ENCODE assay signal across 9 mouse cellular contexts in genomic region chr1:58503134-58503533, GRCm38 (mm10). TPM values are rescaled to one million over a fixed set of nuclear protein-coding genes. Genes with fewer than 3 reads are reported as not detected.
A peak's percentile ranks its signal among the peaks of the same experiment; 100 is the strongest.
DNase-seq lines count a peak whose midpoint lies in the region; ATAC-seq and TF ChIP-seq lines count a peak whose summit lies in the region.
"Had no signal": no experiment of that assay in that cellular context is flagged by ENCODE, and none has a peak within 500 bp of the region (broad histone marks: within the 10 kb centered on the region; RNA-seq: fewer than 3 reads in every experiment).

No protein-coding gene starts in this region.

- peaks cover 10% of the 10 kb centered on the region for H3K4me1 ChIP-seq in heart, embryonic 12.5 days (replicated peaks)
- H3K4me1 ChIP-seq in heart, adult 2 months (ENCODE audit: control insufficient read depth, insufficient read depth, low read length), result 0 out of 2 replicates have a peak, but pooled peaks cover 1% of the 10 kb centered on the region
- peaks cover 26% of the 10 kb centered on the region for H3K4me1 ChIP-seq in E14TG2a.4 (replicated peaks; ENCODE audit: low read depth, low read length)
- H3K4me1 ChIP-seq in forebrain, embryonic 12.5 days, result peaks cover 21% of the 10 kb centered on the region
- H3K4me1 ChIP-seq in liver, embryonic 16.5 days (ENCODE audit: control insufficient read depth, low read depth, low read length), result peaks cover 15% of the 10 kb centered on the region

- DNase-seq in heart, adult 2 months, result no peak
- DNase-seq in layer of hippocampus, adult 11-12 months (ENCODE audit: low spot score), result no peak
- DNase-seq in gastrocnemius, postnatal 10 days, result no peak
- DNase-seq in frontal cortex, postnatal 10 days (ENCODE audit: low spot score in 2 of 2), result no peak
- DNase-seq: thymus, adult 18-20 months had no signal

- no peaks in the 10 kb centered on the region for H3K27me3 ChIP-seq in heart, embryonic 12.5 days (replicated peaks)
- no peaks in the 10 kb centered on the region for H3K27me3 ChIP-seq in heart, adult 2 months (ENCODE audit: control insufficient read depth, insufficient read depth, low read length)
- H3K27me3 ChIP-seq in E14TG2a.4 (ENCODE audit: insufficient read depth, low read length), result no peaks in the 10 kb centered on the region
- no peaks in the 10 kb centered on the region for H3K27me3 ChIP-seq in forebrain, embryonic 12.5 days
- H3K27me3 ChIP-seq in liver, embryonic 16.5 days (ENCODE audit: control insufficient read depth, insufficient read depth, low read depth, low read length), result no peaks in the 10 kb centered on the region

- no peak for TF ChIP-seq EP300 in heart, adult 2 months (IDR thresholded peaks at IDR 0.05; ENCODE audit: insufficient read depth, low read depth, low read length)

- peak overlapping the region; percentile 25 for H3K4me2 ChIP-seq in heart, embryonic 12.5 days
- H3K4me2 ChIP-seq in forebrain, embryonic 12.5 days, result peak overlapping the region; percentile 89
- peak overlapping the region; percentile 82 for H3K4me2 ChIP-seq in liver, embryonic 16.5 days (ENCODE audit: low read depth, low read length)

- intact Hi-C loops in heart, adult 2 months (cut with DNase I), result no loop called here

- TF ChIP-seq CTCF in heart, adult 2 months (IDR thresholded peaks at IDR 0.05), result no peak
- TF ChIP-seq CTCF in E14TG2a.4 (conservative IDR thresholded peaks at IDR 0.05; ENCODE audit: low read length), result no peak

- no peak overlapping the region for H3K27ac ChIP-seq in heart, embryonic 12.5 days (ENCODE audit: poor library complexity, severe bottlenecking)
- H3K27ac ChIP-seq in heart, adult 2 months, result no peak overlapping the region
- no peak overlapping the region for H3K27ac ChIP-seq in forebrain, embryonic 12.5 days
- peak overlapping the region; percentile 91 for H3K27ac ChIP-seq in liver, embryonic 16.5 days (ENCODE audit: low read length)

- H3K9me3 ChIP-seq in heart, embryonic 12.5 days (replicated peaks), result peaks cover 13% of the 10 kb centered on the region
- H3K9me3 ChIP-seq in E14TG2a.4 (ENCODE audit: low read length), result peaks cover 30% of the 10 kb centered on the region
- H3K9me3 ChIP-seq in forebrain, embryonic 12.5 days, result peaks cover 13% of the 10 kb centered on the region
- peaks cover 13% of the 10 kb centered on the region for H3K9me3 ChIP-seq in liver, embryonic 16.5 days (replicated peaks; ENCODE audit: control insufficient read depth, low read length)

- 0 out of 2 replicates have a peak overlapping the region, but pooled peaks have one; percentile 83 for H3K4me3 ChIP-seq in heart, embryonic 12.5 days
- H3K4me3 ChIP-seq in heart, adult 2 months, result no peak overlapping the region
- peak overlapping the region; percentile 99 for H3K4me3 ChIP-seq in E14TG2a.4 (replicated peaks; ENCODE audit: low read length)
- peak overlapping the region; percentile 92; the same call in 1 of the 2 replicates for H3K4me3 ChIP-seq in forebrain, embryonic 12.5 days (replicated peaks)
- H3K4me3 ChIP-seq in liver, embryonic 16.5 days (ENCODE audit: low read depth, low read length), result peak overlapping the region; percentile 95

- 0 out of 2 replicates have a peak, but pooled peaks cover 2% of the 10 kb centered on the region for H3K79me2 ChIP-seq in heart, adult 2 months (replicated peaks; ENCODE audit: control insufficient read depth, insufficient read depth, low read length)

- H3K36me3 ChIP-seq in heart, embryonic 12.5 days, result peaks cover 36% of the 10 kb centered on the region
- no peaks in the 10 kb centered on the region for H3K36me3 ChIP-seq in heart, adult 2 months (ENCODE audit: control insufficient read depth, insufficient read depth, low read length)
- H3K36me3 ChIP-seq in E14TG2a.4 (ENCODE audit: insufficient read depth, low read length), result peaks cover 54% of the 10 kb centered on the region
- peaks cover 34% of the 10 kb centered on the region for H3K36me3 ChIP-seq in forebrain, embryonic 12.5 days (replicated peaks)
- H3K36me3 ChIP-seq in liver, embryonic 16.5 days (ENCODE audit: control insufficient read depth, insufficient read depth), result peaks cover 15% of the 10 kb centered on the region

- no peak for TF ChIP-seq POLR2A in heart, adult 2 months (IDR thresholded peaks at IDR 0.05; ENCODE audit: insufficient read depth, low read depth, low read length)

- no peak overlapping the region for H3K9ac ChIP-seq in heart, embryonic 12.5 days
- H3K9ac ChIP-seq in heart, adult 2 months (ENCODE audit: low read depth, low read length), result no peak overlapping the region
- no peak overlapping the region for H3K9ac ChIP-seq in forebrain, embryonic 12.5 days
- H3K9ac ChIP-seq in liver, embryonic 16.5 days (ENCODE audit: low read depth, low read length), result peak overlapping the region; percentile 95

- no peak for ATAC-seq in heart, embryonic 12.5 days (ENCODE audit: insufficient number of reproducible peaks, low FRiP score)
- no peak for ATAC-seq in forebrain, embryonic 12.5 days (ENCODE audit: low FRiP score)
- peak; percentile 72 for ATAC-seq in liver, embryonic 16.5 days (ENCODE audit: low read depth)

RNA-seq across cellular contexts. Expression of gene Orc2, which starts 1.8 kb away (rescaled TPM):
- 26.6 and 27.0 TPM in 2 replicates for polyA plus RNA-seq in heart, embryonic 12.5 days (2016; fragmentation: Nextera tagmentation; extraction: Ambion mirVana)
- total RNA-seq in heart, adult 2 months (2021), result 10 to 100 TPM in 1 of 2 experiments, 1 to 10 TPM in 1; 8.8 to 10.2 TPM
- 4.0 and 5.4 TPM in 2 replicates for polyA plus RNA-seq in heart, adult 2 months (2012; rRNA removed)
- polyA plus RNA-seq in forebrain, embryonic 12.5 days (2016; fragmentation: Nextera tagmentation; extraction: Ambion mirVana), result 39.7 and 43.7 TPM in 2 replicates
- 22.6 and 24.5 TPM in 2 replicates for polyA plus RNA-seq in liver, embryonic 16.5 days (2015; fragmentation: Nextera tagmentation; extraction: Ambion mirVana)
- total RNA-seq in gastrocnemius, postnatal 10 days (2021), result 10 to 100 TPM; 12.8 to 14.4 TPM

RNA-seq across cellular contexts. Expression of gene Ppil3, which starts 57.8 kb away (rescaled TPM):
- polyA plus RNA-seq in heart, embryonic 12.5 days (2016; fragmentation: Nextera tagmentation; extraction: Ambion mirVana), result 32.9 and 34.2 TPM in 2 replicates
- total RNA-seq in heart, adult 2 months (2021), result 10 to 100 TPM; 17.5 to 19.6 TPM
- 18.3 and 23.2 TPM in 2 replicates for polyA plus RNA-seq in heart, adult 2 months (2012; rRNA removed)
- polyA plus RNA-seq in forebrain, embryonic 12.5 days (2016; fragmentation: Nextera tagmentation; extraction: Ambion mirVana), result 47.5 and 49.4 TPM in 2 replicates
- 16.5 and 19.6 TPM in 2 replicates for polyA plus RNA-seq in liver, embryonic 16.5 days (2015; fragmentation: Nextera tagmentation; extraction: Ambion mirVana)
- 10 to 100 TPM; 18.7 to 23.1 TPM for total RNA-seq in gastrocnemius, postnatal 10 days (2021)

RNA-seq across cellular contexts. Expression of gene Nif3l1, which starts 58.2 kb away (rescaled TPM):
- 29.0 and 29.2 TPM in 2 replicates for polyA plus RNA-seq in heart, embryonic 12.5 days (2016; fragmentation: Nextera tagmentation; extraction: Ambion mirVana)
- total RNA-seq in heart, adult 2 months (2021), result 1 to 10 TPM; 9.1 to 9.4 TPM
- polyA plus RNA-seq in heart, adult 2 months (2012; rRNA removed), result 14.5 and 25.7 TPM in 2 replicates
- 57.9 and 65.0 TPM in 2 replicates for polyA plus RNA-seq in forebrain, embryonic 12.5 days (2016; fragmentation: Nextera tagmentation; extraction: Ambion mirVana)
- polyA plus RNA-seq in liver, embryonic 16.5 days (2015; fragmentation: Nextera tagmentation; extraction: Ambion mirVana), result 10.4 and 11.5 TPM in 2 replicates
- 10 to 100 TPM; 10.5 to 11.4 TPM for total RNA-seq in gastrocnemius, postnatal 10 days (2021)

Comparison
In these comparisons a context has a peak if more than half of its experiments do, and no peak if none do; other contexts are left out.
1. H3K4me2 ChIP-seq: peak in every context shown above with its lines; median percentile 89 in forebrain, embryonic 12.5 days; 82 in liver, embryonic 16.5 days; 25 in heart, embryonic 12.5 days.